Mouse (Mus musculus): ENCODE measurements around the gene Phpt1.

Gene Phpt1

GRCm38 (mm10) chr2:25534178-25534865 is 40.7 kb downstream of the Phpt1 start:
- peak; percentile 91 for DNase-seq (ENCODE audit: low read depth, low spot score)
- peaks cover 3% of the 10 kb centered on the region for H3K36me3 ChIP-seq (ENCODE audit: control insufficient read depth, insufficient read depth, low read length, poor library complexity, severe bottlenecking)
- no peaks in the 10 kb centered on the region for H3K27me3 ChIP-seq (ENCODE audit: control insufficient read depth, insufficient read depth, low read length, poor library complexity, severe bottlenecking)

GRCm38 (mm10) chr2:25533707-25534106 is 41.3 kb downstream of the Phpt1 start:
- no peak for DNase-seq (ENCODE audit: low read depth, low spot score)
- Histone ChIP-seq H3K36me3 (ENCODE audit: control insufficient read depth, insufficient read depth, low read length, poor library complexity, severe bottlenecking) (peaks cover 9% of the 10 kb centered on the region), H3K27me3 (ENCODE audit: control insufficient read depth, insufficient read depth, low read length, poor library complexity, severe bottlenecking) (no peaks in the 10 kb centered on the region)

- Histone ChIP-seq H3K27me3 (ENCODE audit: control insufficient read depth, insufficient read depth, low read length, poor library complexity, severe bottlenecking) (no peaks in the 10 kb centered on the region), H3K36me3 (ENCODE audit: control insufficient read depth, insufficient read depth, low read length, poor library complexity, severe bottlenecking) (peaks cover 29% of the 10 kb centered on the region)
- no peak for DNase-seq (ENCODE audit: low read depth, low spot score)
These were observed 48.3 kb downstream of the Phpt1 start for GRCm38 (mm10) chr2:25526510-25527302.

All from splenic B cell, adult 2 months (primary cell).